Mouse (Mus musculus): ENCODE results near the gene Nin.

DNA sequence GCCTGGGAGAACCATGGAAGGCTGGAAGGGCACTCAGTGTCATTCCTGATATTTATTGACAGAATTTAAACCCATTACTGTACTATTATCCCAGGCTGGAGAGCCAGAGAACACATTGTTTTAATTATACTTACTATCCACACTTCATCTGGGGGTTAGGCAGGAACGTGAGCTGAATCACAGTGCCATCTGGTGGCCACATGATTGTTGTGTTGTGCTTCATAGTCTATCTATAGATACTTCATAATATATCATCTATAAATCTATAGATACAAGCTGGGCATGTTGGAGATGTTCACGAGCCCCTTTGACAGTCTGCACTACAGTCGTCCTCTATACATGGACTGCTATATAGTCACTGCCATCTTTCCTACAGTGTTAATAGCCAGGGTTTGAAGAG is 51.4 kb downstream of the Nin start:
- TF ChIP-seq SRF (IDR thresholded peaks at IDR 0.05; ENCODE audit: control insufficient read depth, insufficient read length, low read depth) (no peak), MAX (IDR thresholded peaks at IDR 0.05; ENCODE audit: low read depth) (no peak)
